Mouse (Mus musculus): ENCODE results near the gene Tmem204. TPM values are rescaled to one million over a fixed set of nuclear protein-coding genes. Genes with fewer than 3 reads are reported as not detected.

The Tmem204 gene
- polyA plus RNA-seq, 1 experiment from 2014 or later = 6.1 TPM

Other genes starting within 250 kb of the Tmem204 start
- gene Hagh, start 243.4 kb downstream of the Tmem204 start, polyA plus RNA-seq (2016; fragmentation: Nextera tagmentation; extraction: Ambion mirVana) = 61.1 and 64.8 TPM in 2 replicates
- 34.2 and 34.6 TPM in 2 replicates for gene Fahd1, start 233.2 kb downstream of the Tmem204 start, polyA plus RNA-seq (2016; fragmentation: Nextera tagmentation; extraction: Ambion mirVana)
- 5.3 and 5.4 TPM in 2 replicates for gene Igfals, start 217.6 kb downstream of the Tmem204 start, polyA plus RNA-seq (2016; fragmentation: Nextera tagmentation; extraction: Ambion mirVana)
- 97.7 and 108 TPM in 2 replicates for gene Nubp2, start 197.2 kb downstream of the Tmem204 start, polyA plus RNA-seq (2016; fragmentation: Nextera tagmentation; extraction: Ambion mirVana)
- gene Spsb3, start 196.9 kb downstream of the Tmem204 start, polyA plus RNA-seq (2016; fragmentation: Nextera tagmentation; extraction: Ambion mirVana) = 37.5 and 40.0 TPM in 2 replicates
- gene Eme2, start 188.5 kb downstream of the Tmem204 start, polyA plus RNA-seq (2016; fragmentation: Nextera tagmentation; extraction: Ambion mirVana) = 20.3 and 21.4 TPM in 2 replicates
- 101 and 106 TPM in 2 replicates for gene Mrps34, start 188.5 kb downstream of the Tmem204 start, polyA plus RNA-seq (2016; fragmentation: Nextera tagmentation; extraction: Ambion mirVana)
- 67.9 and 68.8 TPM in 2 replicates for gene Nme3, start 187.1 kb downstream of the Tmem204 start, polyA plus RNA-seq (2016; fragmentation: Nextera tagmentation; extraction: Ambion mirVana)
- gene Mapk8ip3, start 146.6 kb downstream of the Tmem204 start, polyA plus RNA-seq (2016; fragmentation: Nextera tagmentation; extraction: Ambion mirVana) = 15.6 and 15.8 TPM in 2 replicates
- 112 and 114 TPM in 2 replicates for gene Jpt2, start 122.9 kb downstream of the Tmem204 start, polyA plus RNA-seq (2016; fragmentation: Nextera tagmentation; extraction: Ambion mirVana)
- 8.1 and 8.2 TPM in 2 replicates for gene Cramp1l, start 67.8 kb downstream of the Tmem204 start, polyA plus RNA-seq (2016; fragmentation: Nextera tagmentation; extraction: Ambion mirVana)
- 78.9 and 79.3 TPM in 2 replicates for gene Ift140, start 67.5 kb downstream of the Tmem204 start, polyA plus RNA-seq (2016; fragmentation: Nextera tagmentation; extraction: Ambion mirVana)
- 25.6 and 28.6 TPM in 2 replicates for gene Telo2, start 32.4 kb upstream of the Tmem204 start, polyA plus RNA-seq (2016; fragmentation: Nextera tagmentation; extraction: Ambion mirVana)
- not detected in 2 replicates for gene Ptx4, start 37.2 kb upstream of the Tmem204 start, polyA plus RNA-seq (2016; fragmentation: Nextera tagmentation; extraction: Ambion mirVana)
- 13.7 and 14.8 TPM in 2 replicates for gene Clcn7, start 49.8 kb upstream of the Tmem204 start, polyA plus RNA-seq (2016; fragmentation: Nextera tagmentation; extraction: Ambion mirVana)
- gene Ccdc154, start 78.9 kb upstream of the Tmem204 start, polyA plus RNA-seq (2016; fragmentation: Nextera tagmentation; extraction: Ambion mirVana) = not detected in 2 replicates
- gene Gm38655, start 91.9 kb upstream of the Tmem204 start, polyA plus RNA-seq (2016; fragmentation: Nextera tagmentation; extraction: Ambion mirVana) = not detected in 2 replicates
- gene BC003965, start 101.0 kb upstream of the Tmem204 start, polyA plus RNA-seq (2016; fragmentation: Nextera tagmentation; extraction: Ambion mirVana) = 28.8 and 32.1 TPM in 2 replicates
- gene Unkl, start 104.8 kb upstream of the Tmem204 start, polyA plus RNA-seq (2016; fragmentation: Nextera tagmentation; extraction: Ambion mirVana) = 15.0 and 17.7 TPM in 2 replicates
- gene Gnptg, start 156.5 kb upstream of the Tmem204 start, polyA plus RNA-seq (2016; fragmentation: Nextera tagmentation; extraction: Ambion mirVana) = 22.2 and 24.4 TPM in 2 replicates
- 32.6 and 33.3 TPM in 2 replicates for gene Tsr3, start 156.6 kb upstream of the Tmem204 start, polyA plus RNA-seq (2016; fragmentation: Nextera tagmentation; extraction: Ambion mirVana)
- gene Baiap3, start 172.8 kb upstream of the Tmem204 start, polyA plus RNA-seq (2016; fragmentation: Nextera tagmentation; extraction: Ambion mirVana) = 0.30 and 0.44 TPM in 2 replicates
- 437 and 442 TPM in 2 replicates for gene Ube2i, start 191.0 kb upstream of the Tmem204 start, polyA plus RNA-seq (2016; fragmentation: Nextera tagmentation; extraction: Ambion mirVana)
- not detected in 2 replicates for gene Prss34, start 214.8 kb upstream of the Tmem204 start, polyA plus RNA-seq (2016; fragmentation: Nextera tagmentation; extraction: Ambion mirVana)
- not detected in 2 replicates for gene Prss28, start 225.1 kb upstream of the Tmem204 start, polyA plus RNA-seq (2016; fragmentation: Nextera tagmentation; extraction: Ambion mirVana)
- not detected in 2 replicates for gene Prss29, start 235.1 kb upstream of the Tmem204 start, polyA plus RNA-seq (2016; fragmentation: Nextera tagmentation; extraction: Ambion mirVana)